9 mouse cellular contexts compared by ENCODE assay signal in genomic region chr11:55415036-55415704, GRCm38 (mm10). TPM values are rescaled to one million over a fixed set of nuclear protein-coding genes. Genes with fewer than 3 reads are reported as not detected.
DNase-seq lines count a peak whose midpoint lies in the region; ATAC-seq and TF ChIP-seq lines count a peak whose summit lies in the region.
"Had no signal": no experiment of that assay in that cellular context is flagged by ENCODE, and none has a peak within 500 bp of the region (broad histone marks: within the 10 kb centered on the region; RNA-seq: fewer than 3 reads in every experiment).

No protein-coding gene starts in this region.

- H3K36me3 ChIP-seq in hindbrain, postnatal 0 days (ENCODE audit: insufficient read depth, low read length), result no peaks in the 10 kb centered on the region
- no peaks in the 10 kb centered on the region for H3K36me3 ChIP-seq in hindbrain, embryonic 11.5 days (ENCODE audit: control insufficient read depth, insufficient read depth, low read length)
- peaks cover 37% of the 10 kb centered on the region for H3K36me3 ChIP-seq in heart, embryonic 14.5 days (ENCODE audit: control insufficient read depth, insufficient read depth, low read length)
- H3K36me3 ChIP-seq in limb, embryonic 14.5 days (ENCODE audit: control insufficient read depth, insufficient read depth, low read length), result peaks cover 41% of the 10 kb centered on the region
- H3K36me3 ChIP-seq in midbrain, postnatal 0 days (ENCODE audit: insufficient read depth, low read length), result no peaks in the 10 kb centered on the region

- TF ChIP-seq CTCF in hindbrain, postnatal 0 days (IDR thresholded peaks at IDR 0.05; ENCODE audit: low read depth), result no peak
- TF ChIP-seq CTCF in midbrain, postnatal 0 days (IDR thresholded peaks at IDR 0.05), result no peak

- no peak for ATAC-seq in hindbrain, postnatal 0 days
- ATAC-seq in hindbrain, embryonic 11.5 days (ENCODE audit: low FRiP score), result no peak
- ATAC-seq in heart, embryonic 14.5 days (ENCODE audit: insufficient number of reproducible peaks, insufficient read depth, low FRiP score, low read depth), result no peak
- ATAC-seq in limb, embryonic 14.5 days (ENCODE audit: low FRiP score, low read depth), result no peak
- no peak for ATAC-seq in erythroid progenitor cell, adult 5-6 weeks (replicated peaks; ENCODE audit: low FRiP score, poor library complexity, severe bottlenecking)
- ATAC-seq in midbrain, postnatal 0 days (ENCODE audit: low FRiP score), result no peak

- H3K27ac ChIP-seq in hindbrain, postnatal 0 days, result peak overlapping the region; percentile 11; the same call in 1 of the 2 replicates
- no peak overlapping the region for H3K27ac ChIP-seq in hindbrain, embryonic 11.5 days (ENCODE audit: low read depth, low read length)
- peak overlapping the region; percentile 57 to 98 for H3K27ac ChIP-seq in heart, embryonic 14.5 days (replicated peaks in 1 of 2; ENCODE audit: control insufficient read depth in 1 of 2, insufficient read depth in 1 of 2, low read depth in 2 of 2, low read length in 2 of 2)
- peak overlapping the region; percentile 28; the same call in 1 of the 2 replicates for H3K27ac ChIP-seq in limb, embryonic 14.5 days (replicated peaks; ENCODE audit: low read depth, low read length)
- H3K27ac ChIP-seq in midbrain, postnatal 0 days (ENCODE audit: low read depth, low read length), result no peak overlapping the region

- H3K4me2 ChIP-seq in hindbrain, postnatal 0 days (ENCODE audit: low read depth, low read length), result 0 out of 2 replicates have a peak overlapping the region, but pooled peaks have one; percentile 7
- H3K4me2 ChIP-seq in hindbrain, embryonic 11.5 days (replicated peaks; ENCODE audit: low read depth, low read length), result no peak overlapping the region
- peak overlapping the region; percentile 87 for H3K4me2 ChIP-seq in heart, embryonic 14.5 days (ENCODE audit: low read length)
- H3K4me2 ChIP-seq in limb, embryonic 14.5 days (replicated peaks; ENCODE audit: low read depth, low read length, severe bottlenecking), result peak overlapping the region; percentile 18; the same call in 1 of the 2 replicates
- no peak overlapping the region for H3K4me2 ChIP-seq in midbrain, postnatal 0 days (ENCODE audit: low read depth, low read length, poor library complexity, severe bottlenecking)

- H3K27me3 ChIP-seq in hindbrain, postnatal 0 days (ENCODE audit: insufficient read depth, low read length), result no peaks in the 10 kb centered on the region
- H3K27me3 ChIP-seq in hindbrain, embryonic 11.5 days (ENCODE audit: control insufficient read depth, insufficient read depth, low read length), result no peaks in the 10 kb centered on the region
- H3K27me3 ChIP-seq in heart, embryonic 14.5 days (ENCODE audit: control insufficient read depth, insufficient read depth, low read length), result no peaks in the 10 kb centered on the region
- no peaks in the 10 kb centered on the region for H3K27me3 ChIP-seq in limb, embryonic 14.5 days (ENCODE audit: control insufficient read depth, insufficient read depth, low read length)
- no peaks in the 10 kb centered on the region for H3K27me3 ChIP-seq in midbrain, postnatal 0 days (ENCODE audit: insufficient read depth, low read length)

- peaks cover 4% of the 10 kb centered on the region; the same call in 1 of the 2 replicates for H3K4me1 ChIP-seq in hindbrain, postnatal 0 days (ENCODE audit: insufficient read depth, low read length)
- H3K4me1 ChIP-seq in hindbrain, embryonic 11.5 days (replicated peaks; ENCODE audit: control insufficient read depth, insufficient read depth, low read length), result peaks cover 12% of the 10 kb centered on the region
- peaks cover 35 to 70% of the 10 kb centered on the region in 2 experiments for H3K4me1 ChIP-seq in heart, embryonic 14.5 days (ENCODE audit: control insufficient read depth in 2 of 2, insufficient read depth in 2 of 2, low read length in 2 of 2)
- H3K4me1 ChIP-seq in limb, embryonic 14.5 days (ENCODE audit: control insufficient read depth, insufficient read depth, low read length), result peaks cover 36% of the 10 kb centered on the region
- H3K4me1 ChIP-seq in midbrain, postnatal 0 days (ENCODE audit: insufficient read depth, low read length), result peaks cover 5% of the 10 kb centered on the region; the same call in 1 of the 2 replicates

- WGBS in hindbrain, postnatal 0 days, result 68% methylated on average over 9 of the region's 9 CpGs
- 74% methylated on average over 9 of the region's 9 CpGs for WGBS in hindbrain, embryonic 11.5 days
- WGBS in heart, embryonic 14.5 days, result 21% methylated on average over 9 of the region's 9 CpGs
- 44% methylated on average over 9 of the region's 9 CpGs for WGBS in limb, embryonic 14.5 days
- 74% methylated on average over 9 of the region's 9 CpGs for WGBS in midbrain, postnatal 0 days

- no peak for DNase-seq in hindbrain, postnatal 0 days (ENCODE audit: low spot score)
- DNase-seq in hindbrain, embryonic 11.5 days (ENCODE audit: low spot score), result no peak
- DNase-seq in adipocyte (ENCODE audit: low spot score), result peak; percentile 71
- DNase-seq in limb, embryonic 14.5 days (ENCODE audit: low spot score), result no peak
- DNase-seq in midbrain, postnatal 0 days (ENCODE audit: low spot score), result no peak
- no peak for DNase-seq in cerebellum, adult 9-11 months
- DNase-seq: cerebellum, postnatal 10 days had no signal

- no peaks in the 10 kb centered on the region for H3K9me3 ChIP-seq in hindbrain, postnatal 0 days (ENCODE audit: low read length)
- H3K9me3 ChIP-seq in hindbrain, embryonic 11.5 days (ENCODE audit: control insufficient read depth, low read length), result no peaks in the 10 kb centered on the region
- no peaks in the 10 kb centered on the region for H3K9me3 ChIP-seq in heart, embryonic 14.5 days (ENCODE audit: control insufficient read depth, low read length)
- no peaks in the 10 kb centered on the region for H3K9me3 ChIP-seq in limb, embryonic 14.5 days (ENCODE audit: control insufficient read depth, low read length)
- no peaks in the 10 kb centered on the region for H3K9me3 ChIP-seq in midbrain, postnatal 0 days (ENCODE audit: low read length)

- no peak for TF ChIP-seq POLR2A in limb, embryonic 14.5 days (IDR thresholded peaks at IDR 0.05; ENCODE audit: borderline replicate concordance, extremely low read depth, insufficient read depth, insufficient read length)

- H3K4me3 ChIP-seq in hindbrain, postnatal 0 days (ENCODE audit: low read length), result no peak overlapping the region
- H3K4me3 ChIP-seq in hindbrain, embryonic 11.5 days (ENCODE audit: low read depth, low read length), result no peak overlapping the region
- H3K4me3 ChIP-seq in heart, embryonic 14.5 days (ENCODE audit: control insufficient read depth in 1 of 2, insufficient read depth in 1 of 2, low read depth in 1 of 2, low read length in 2 of 2), result peak overlapping the region in 1 of 2 experiments; percentile 3; a peak in 2 of 4 replicates
- H3K4me3 ChIP-seq in limb, embryonic 14.5 days (replicated peaks; ENCODE audit: low read length), result 0 out of 2 replicates have a peak overlapping the region, but pooled peaks have one; percentile 4
- no peak overlapping the region for H3K4me3 ChIP-seq in midbrain, postnatal 0 days (ENCODE audit: low read depth, low read length)

- no peak overlapping the region for H3K9ac ChIP-seq in hindbrain, postnatal 0 days (replicated peaks; ENCODE audit: low read length)
- no peak overlapping the region for H3K9ac ChIP-seq in hindbrain, embryonic 11.5 days (ENCODE audit: low read depth, low read length)
- H3K9ac ChIP-seq in heart, embryonic 14.5 days (ENCODE audit: low read length), result peak overlapping the region; percentile 97; the same call in 1 of the 2 replicates
- peak overlapping the region; percentile 13; the same call in 1 of the 2 replicates for H3K9ac ChIP-seq in limb, embryonic 14.5 days (ENCODE audit: low read depth, low read length, severe bottlenecking)
- no peak overlapping the region for H3K9ac ChIP-seq in midbrain, postnatal 0 days (replicated peaks; ENCODE audit: low read length, poor library complexity, severe bottlenecking)

RNA-seq across cellular contexts. Expression of gene Sparc, which starts 7.8 kb away (rescaled TPM):
- total RNA-seq in hindbrain, postnatal 0 days (2014; rRNA removed), result 303 and 356 TPM in 2 replicates
- 794 and 832 TPM in 2 replicates for polyA plus RNA-seq in hindbrain, postnatal 0 days (2015; fragmentation: Nextera tagmentation; extraction: Ambion mirVana)
- polyA plus RNA-seq in hindbrain, embryonic 11.5 days (2014; fragmentation: Nextera tagmentation; extraction: Ambion mirVana), result 528 and 573 TPM in 2 replicates
- polyA plus RNA-seq in heart, embryonic 14.5 days (2014; fragmentation: Nextera tagmentation; extraction: Ambion mirVana), result 1,748 and 1,849 TPM in 2 replicates
- 1,741 and 2,064 TPM in 2 replicates for polyA plus RNA-seq in limb, embryonic 14.5 days (2012; rRNA removed)
- polyA plus RNA-seq in limb, embryonic 14.5 days (2014; fragmentation: Nextera tagmentation; extraction: Ambion mirVana), result 2,065 and 2,257 TPM in 2 replicates
- 1.8 and 3.8 TPM in 2 replicates for total RNA-seq in erythroid progenitor cell, adult 5-6 weeks (2015; ENCODE audit: low replicate concordance)
- total RNA-seq in erythroid progenitor cell, adult 5-6 weeks (2017; ENCODE audit: low replicate concordance), result 1.9 and 9.3 TPM in 2 replicates
- total RNA-seq in midbrain, postnatal 0 days (2014; rRNA removed), result 261 and 313 TPM in 2 replicates
- polyA plus RNA-seq in midbrain, postnatal 0 days (2015; fragmentation: Nextera tagmentation; extraction: Ambion mirVana), result 570 and 625 TPM in 2 replicates

RNA-seq across cellular contexts. Expression of gene Atox1, which starts 45.9 kb away (rescaled TPM):
- total RNA-seq in hindbrain, postnatal 0 days (2014; rRNA removed), result 148 and 173 TPM in 2 replicates
- 304 and 319 TPM in 2 replicates for polyA plus RNA-seq in hindbrain, postnatal 0 days (2015; fragmentation: Nextera tagmentation; extraction: Ambion mirVana)
- 248 and 262 TPM in 2 replicates for polyA plus RNA-seq in hindbrain, embryonic 11.5 days (2014; fragmentation: Nextera tagmentation; extraction: Ambion mirVana)
- 311 and 354 TPM in 2 replicates for polyA plus RNA-seq in heart, embryonic 14.5 days (2014; fragmentation: Nextera tagmentation; extraction: Ambion mirVana)
- 236 and 256 TPM in 2 replicates for polyA plus RNA-seq in limb, embryonic 14.5 days (2012; rRNA removed)
- polyA plus RNA-seq in limb, embryonic 14.5 days (2014; fragmentation: Nextera tagmentation; extraction: Ambion mirVana), result 428 and 474 TPM in 2 replicates
- total RNA-seq in erythroid progenitor cell, adult 5-6 weeks (2015; ENCODE audit: low replicate concordance), result 24.3 and 114 TPM in 2 replicates
- total RNA-seq in erythroid progenitor cell, adult 5-6 weeks (2017; ENCODE audit: low replicate concordance), result 18.5 TPM in 1 of 2 replicates, not detected in the other
- total RNA-seq in midbrain, postnatal 0 days (2014; rRNA removed), result 133 and 147 TPM in 2 replicates
- polyA plus RNA-seq in midbrain, postnatal 0 days (2015; fragmentation: Nextera tagmentation; extraction: Ambion mirVana), result 235 and 252 TPM in 2 replicates

RNA-seq across cellular contexts. Expression of gene G3bp1, which starts 54.3 kb away (rescaled TPM):
- 49.0 and 50.4 TPM in 2 replicates for total RNA-seq in hindbrain, postnatal 0 days (2014; rRNA removed)
- polyA plus RNA-seq in hindbrain, postnatal 0 days (2015; fragmentation: Nextera tagmentation; extraction: Ambion mirVana), result 72.0 and 77.7 TPM in 2 replicates
- polyA plus RNA-seq in hindbrain, embryonic 11.5 days (2014; fragmentation: Nextera tagmentation; extraction: Ambion mirVana), result 199 and 220 TPM in 2 replicates
- polyA plus RNA-seq in heart, embryonic 14.5 days (2014; fragmentation: Nextera tagmentation; extraction: Ambion mirVana), result 103 and 104 TPM in 2 replicates
- polyA plus RNA-seq in limb, embryonic 14.5 days (2012; rRNA removed), result 77.7 and 79.0 TPM in 2 replicates
- polyA plus RNA-seq in limb, embryonic 14.5 days (2014; fragmentation: Nextera tagmentation; extraction: Ambion mirVana), result 170 and 171 TPM in 2 replicates
- 27.7 and 35.7 TPM in 2 replicates for total RNA-seq in erythroid progenitor cell, adult 5-6 weeks (2015; ENCODE audit: low replicate concordance)
- 22.5 and 28.2 TPM in 2 replicates for total RNA-seq in erythroid progenitor cell, adult 5-6 weeks (2017; ENCODE audit: low replicate concordance)
- 59.2 and 63.2 TPM in 2 replicates for total RNA-seq in midbrain, postnatal 0 days (2014; rRNA removed)
- polyA plus RNA-seq in midbrain, postnatal 0 days (2015; fragmentation: Nextera tagmentation; extraction: Ambion mirVana), result 63.5 and 67.4 TPM in 2 replicates

Comparison
In these comparisons a context has a peak if more than half of its experiments do, and no peak if none do; other contexts are left out.
1. H3K27ac ChIP-seq: peak in hindbrain, postnatal 0 days (single experiment), heart, embryonic 14.5 days (2 of 2) and limb, embryonic 14.5 days (single experiment); none in hindbrain, embryonic 11.5 days (single experiment) and midbrain, postnatal 0 days (single experiment).
2. H3K4me2 ChIP-seq: peak in hindbrain, postnatal 0 days (single experiment), heart, embryonic 14.5 days (single experiment) and limb, embryonic 14.5 days (single experiment); none in hindbrain, embryonic 11.5 days (single experiment) and midbrain, postnatal 0 days (single experiment).
3. H3K9ac ChIP-seq: peak in heart, embryonic 14.5 days (single experiment) and limb, embryonic 14.5 days (single experiment); none in hindbrain, postnatal 0 days (single experiment), hindbrain, embryonic 11.5 days (single experiment) and midbrain, postnatal 0 days (single experiment).